15 mouse cellular contexts compared by ENCODE assay signal in genomic region chr19:53836569-53837454, GRCm38 (mm10). TPM values are rescaled to one million over a fixed set of nuclear protein-coding genes. Genes with fewer than 3 reads are reported as not detected.
DNase-seq lines count a peak whose midpoint lies in the region; ATAC-seq lines count a peak whose summit lies in the region.
"Had no signal": no experiment of that assay in that cellular context is flagged by ENCODE, and none has a peak within 500 bp of the region (broad histone marks: within the 10 kb centered on the region; RNA-seq: fewer than 3 reads in every experiment).

No protein-coding gene starts in this region.

- no peak for DNase-seq in kidney, postnatal 4 days
- DNase-seq in embryonic facial prominence, embryonic 10.5 days (ENCODE audit: low spot score), result no peak
- no peak for DNase-seq in adrenal gland, postnatal 10 days
- DNase-seq: cerebellum, adult 11-12 months; lung, adult 2 months; right cerebral cortex, postnatal 14 days; thymus, postnatal 4 days had no signal

- WGBS in kidney, embryonic 15.5 days, result 36% methylated on average over 6 of the region's 6 CpGs
- WGBS in embryonic facial prominence, embryonic 10.5 days, result 36% methylated on average over 6 of the region's 6 CpGs
- WGBS in forebrain, embryonic 13.5 days, result 32% methylated on average over 6 of the region's 6 CpGs
- 27% methylated on average over 6 of the region's 6 CpGs for WGBS in limb, embryonic 15.5 days

- no peak overlapping the region for H3K4me2 ChIP-seq in kidney, embryonic 15.5 days
- no peak overlapping the region for H3K4me2 ChIP-seq in forebrain, embryonic 13.5 days
- no peak overlapping the region for H3K4me2 ChIP-seq in limb, embryonic 15.5 days
- H3K4me2 ChIP-seq: neural tube, embryonic 13.5 days had no signal

- no peak overlapping the region for H3K4me3 ChIP-seq in kidney, embryonic 15.5 days (replicated peaks)
- no peak overlapping the region for H3K4me3 ChIP-seq in embryonic facial prominence, embryonic 10.5 days
- H3K4me3 ChIP-seq in forebrain, embryonic 13.5 days, result no peak overlapping the region
- no peak overlapping the region for H3K4me3 ChIP-seq in limb, embryonic 15.5 days
- H3K4me3 ChIP-seq: heart, adult 2 months; neural tube, embryonic 13.5 days had no signal

- no peak overlapping the region for H3K9ac ChIP-seq in kidney, embryonic 15.5 days
- no peak overlapping the region for H3K9ac ChIP-seq in forebrain, embryonic 13.5 days
- no peak overlapping the region for H3K9ac ChIP-seq in limb, embryonic 15.5 days
- H3K9ac ChIP-seq: neural tube, embryonic 13.5 days had no signal

- no peaks in the 10 kb centered on the region for H3K36me3 ChIP-seq in kidney, embryonic 15.5 days
- H3K36me3 ChIP-seq in embryonic facial prominence, embryonic 10.5 days (replicated peaks), result no peaks in the 10 kb centered on the region
- H3K36me3 ChIP-seq in forebrain, embryonic 13.5 days (ENCODE audit: poor library complexity, severe bottlenecking), result no peaks in the 10 kb centered on the region
- no peaks in the 10 kb centered on the region for H3K36me3 ChIP-seq in limb, embryonic 15.5 days
- H3K36me3 ChIP-seq: neural tube, embryonic 13.5 days had no signal

- H3K27ac ChIP-seq in kidney, embryonic 15.5 days, result 0 out of 2 replicates have a peak overlapping the region, but pooled peaks have one; percentile 1
- peak overlapping the region; percentile 65 for H3K27ac ChIP-seq in embryonic facial prominence, embryonic 10.5 days (replicated peaks)
- peak overlapping the region; percentile 70 for H3K27ac ChIP-seq in forebrain, embryonic 13.5 days
- H3K27ac ChIP-seq in limb, embryonic 15.5 days, result peak overlapping the region; percentile 59
- H3K27ac ChIP-seq: heart, adult 2 months; neural tube, embryonic 13.5 days had no signal

- H3K9me3 ChIP-seq in kidney, embryonic 15.5 days (replicated peaks), result no peaks in the 10 kb centered on the region
- H3K9me3 ChIP-seq in embryonic facial prominence, embryonic 10.5 days, result no peaks in the 10 kb centered on the region
- no peaks in the 10 kb centered on the region for H3K9me3 ChIP-seq in forebrain, embryonic 13.5 days (replicated peaks)
- H3K9me3 ChIP-seq in limb, embryonic 15.5 days, result no peaks in the 10 kb centered on the region
- H3K9me3 ChIP-seq: neural tube, embryonic 13.5 days had no signal

- no peaks in the 10 kb centered on the region for H3K27me3 ChIP-seq in kidney, embryonic 15.5 days
- no peaks in the 10 kb centered on the region for H3K27me3 ChIP-seq in embryonic facial prominence, embryonic 10.5 days (replicated peaks; ENCODE audit: low read depth, poor library complexity, severe bottlenecking)
- H3K27me3 ChIP-seq in forebrain, embryonic 13.5 days, result no peaks in the 10 kb centered on the region
- no peaks in the 10 kb centered on the region for H3K27me3 ChIP-seq in limb, embryonic 15.5 days
- H3K27me3 ChIP-seq: CH12.LX; neural tube, embryonic 13.5 days; Patski had no signal

- peaks cover 23% of the 10 kb centered on the region for H3K4me1 ChIP-seq in kidney, embryonic 15.5 days
- H3K4me1 ChIP-seq in embryonic facial prominence, embryonic 10.5 days, result peaks cover 54% of the 10 kb centered on the region
- peaks cover 59% of the 10 kb centered on the region for H3K4me1 ChIP-seq in forebrain, embryonic 13.5 days
- peaks cover 23% of the 10 kb centered on the region for H3K4me1 ChIP-seq in limb, embryonic 15.5 days

- peak; percentile 41; the same call in 1 of the 2 replicates for ATAC-seq in kidney, embryonic 15.5 days (replicated peaks; ENCODE audit: low FRiP score)
- ATAC-seq in forebrain, embryonic 13.5 days, result no peak
- no peak for ATAC-seq in limb, embryonic 15.5 days (ENCODE audit: insufficient number of reproducible peaks, low FRiP score, low TSS enrichment, low read depth)
- no peak for ATAC-seq in granulocyte monocyte progenitor cell, adult 5-6 weeks (replicated peaks; ENCODE audit: poor library complexity, severe bottlenecking)
- ATAC-seq: Patski had no signal

RNA-seq across cellular contexts. Expression of gene Pdcd4, which starts 55.2 kb away (rescaled TPM):
- 122 and 124 TPM in 2 replicates for polyA plus RNA-seq in kidney, embryonic 15.5 days (2015; fragmentation: Nextera tagmentation; extraction: Ambion mirVana)
- polyA plus RNA-seq in embryonic facial prominence, embryonic 10.5 days (2016; fragmentation: Nextera tagmentation; extraction: Ambion mirVana), result 66.5 and 78.8 TPM in 2 replicates
- 110 and 115 TPM in 2 replicates for polyA plus RNA-seq in forebrain, embryonic 13.5 days (2015; fragmentation: Nextera tagmentation; extraction: Ambion mirVana)
- polyA plus RNA-seq in limb, embryonic 15.5 days (2015; fragmentation: Nextera tagmentation; extraction: Ambion mirVana), result 98.4 and 108 TPM in 2 replicates
- 267 and 284 TPM in 2 replicates for total RNA-seq in granulocyte monocyte progenitor cell, adult 5-6 weeks (2014; fragmentation: Nextera tagmentation)
- 437 and 499 TPM in 2 replicates for total RNA-seq in granulocyte monocyte progenitor cell, adult 5-6 weeks (2017)
- total RNA-seq in adrenal gland, postnatal 10 days (2021), result 100 to 1,000 TPM in 1 of 2 experiments, 10 to 100 TPM in 1; 92.2 to 104 TPM

Comparison
In these comparisons a context has a peak if more than half of its experiments do, and no peak if none do; other contexts are left out.
1. H3K27ac ChIP-seq: peak in every context shown above with its lines; median percentile 70 in forebrain, embryonic 13.5 days; 65 in embryonic facial prominence, embryonic 10.5 days; 59 in limb, embryonic 15.5 days; 1 in kidney, embryonic 15.5 days.